Mouse (Mus musculus): ENCODE measurements around the gene Pcyox1.

DNA sequence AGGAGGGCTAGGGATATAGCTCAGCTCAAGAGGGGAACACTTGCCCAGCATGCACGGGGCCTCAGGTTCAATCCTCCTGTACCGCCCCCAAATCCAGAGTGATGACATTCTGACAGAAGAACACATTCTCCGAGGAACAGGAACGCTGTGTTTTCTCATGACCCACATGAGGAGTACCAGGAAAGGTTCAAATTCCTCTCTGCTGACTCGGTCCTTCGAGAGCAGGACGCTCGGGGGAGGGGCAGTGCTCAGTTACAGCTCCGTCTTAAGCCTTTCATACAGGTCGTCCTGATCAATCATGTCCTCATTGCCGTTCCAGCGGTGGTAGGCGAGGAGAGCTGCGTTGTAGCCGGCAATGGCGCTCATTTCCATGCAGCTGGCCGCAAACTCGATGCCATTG lies 8.5 kb downstream of the Pcyox1 start:
- TF ChIP-seq CTCF (IDR thresholded peaks at IDR 0.05; ENCODE audit: low read depth, low read length) (no peak), POLR2A (IDR thresholded peaks at IDR 0.05; ENCODE audit: borderline replicate concordance, low read depth, low read length) (no peak)
